Mouse (Mus musculus) lung, postnatal 0 days (tissue): ENCODE results near the gene Dst. TPM values are rescaled to one million over a fixed set of nuclear protein-coding genes. Genes with fewer than 3 reads are reported as not detected.
A peak's percentile ranks its signal among the peaks of the same experiment; 100 is the strongest.

Experiments
- ATAC-seq: fragments of 200-750 bp; cut with Nextera tagmentation; 2 replicates; pipeline ENCODE4 v1.8.0; 2017; ENCODE audit warnings: moderate library complexity
- DNase-seq: peaks from one replicate; pipeline ENCODE4 v3.0.0-alpha.2; 2016; ENCODE audit warnings: low spot score
- H3K27ac ChIP-seq: fragments of 300-500 bp; sonication (generic); 2 replicates; pipeline ENCODE4 v1.5.1; 2014; ENCODE audit warnings: antibody characterized with exemption, mild to moderate bottlenecking, low read length, mixed read lengths
- H3K27me3 ChIP-seq: fragments of 300-500 bp; sonication (generic); replicated peaks from 2 replicates; pipeline ENCODE4 v1.6.1; 2014; ENCODE audit warnings: low read length, mixed read lengths; ENCODE audit not compliant: insufficient read depth
- H3K36me3 ChIP-seq: fragments of 300-500 bp; sonication (generic); 2 replicates; pipeline ENCODE4 v1.6.1; 2014; ENCODE audit warnings: low read length, mixed read lengths; ENCODE audit not compliant: insufficient read depth
- H3K4me1 ChIP-seq: fragments of 300-500 bp; sonication (generic); 2 replicates; pipeline ENCODE4 v1.6.1; 2014; ENCODE audit warnings: antibody characterized with exemption, low read depth, low read length, mixed read lengths; ENCODE audit not compliant: insufficient read depth
- H3K4me2 ChIP-seq: fragments of 300-500 bp; sonication (generic); replicated peaks from 2 replicates; pipeline ENCODE4 v1.6.1; 2014; ENCODE audit warnings: low read depth, mild to moderate bottlenecking, low read length, moderate library complexity, mixed read lengths
- H3K4me3 ChIP-seq: fragments of 300-500 bp; sonication (generic); 2 replicates; pipeline ENCODE4 v1.5.1; 2014; ENCODE audit warnings: low read depth, low read length
- H3K9ac ChIP-seq: fragments of 300-500 bp; sonication (generic); replicated peaks from 2 replicates; pipeline ENCODE4 v1.6.1; 2014; ENCODE audit warnings: low read depth, mild to moderate bottlenecking
- H3K9me3 ChIP-seq: fragments of 300-500 bp; sonication (generic); 2 replicates; pipeline ENCODE4 v1.6.1; 2016; ENCODE audit warnings: low read length, mixed read lengths
- CTCF ChIP-seq: IDR thresholded peaks from 2 replicates; pipeline ENCODE4 v1.5.1; 2016; ENCODE audit warnings: antibody characterized with exemption, mild to moderate bottlenecking
- EP300 ChIP-seq: IDR thresholded peaks from 2 replicates; pipeline ENCODE4 v1.6.1; 2016; ENCODE audit warnings: antibody characterized with exemption, mild to moderate bottlenecking, control low read depth
- whole genome bisulfite sequencing: fragments of 180-500 bp; shearing (Covaris S2); extraction: QIAGEN DNeasy Blood & Tissue Kit; methylation state at CpG from one replicate; pipeline ENCODE4 v1.1.7; 2014; 5-methylcytosine and 5-hydroxymethylcytosine counted together
- polyA plus RNA-seq: library from polyadenylated mRNA; unstranded; fragments of >200 nt; fragmentation: Nextera tagmentation; extraction: Ambion mirVana; gene quantifications from 2 replicates; pipeline ENCODE4 v1.2.1, GENCODE M21; 2015

Dst gene
- polyA plus RNA-seq, 1 experiment from 2014 or later, result 18.1 TPM

GRCm38 (mm10) chr1:34227676-34228075, 319.7 kb downstream of the Dst start:
- Histone ChIP-seq H3K4me2 (no peak overlapping the region), H3K36me3 (no peaks in the 10 kb centered on the region), H3K9ac (no peak overlapping the region), H3K27ac (no peak overlapping the region), H3K27me3 (no peaks in the 10 kb centered on the region), H3K4me3 (no peak overlapping the region), H3K9me3 (no peaks in the 10 kb centered on the region), H3K4me1 (no peaks in the 10 kb centered on the region)
- peak; percentile 48 for DNase-seq
- 61% methylated on average over 8 of the region's 8 CpGs for WGBS
- ATAC-seq, result no peak
- TF ChIP-seq CTCF, result no peak

- Histone ChIP-seq H3K4me1 (no peaks in the 10 kb centered on the region), H3K27ac (no peak overlapping the region), H3K27me3 (no peaks in the 10 kb centered on the region), H3K9ac (no peak overlapping the region), H3K9me3 (no peaks in the 10 kb centered on the region), H3K4me2 (no peak overlapping the region), H3K4me3 (no peak overlapping the region), H3K36me3 (no peaks in the 10 kb centered on the region)
- DNase-seq, result no peak
- no peak for ATAC-seq
- TF ChIP-seq CTCF (no peak), EP300 (no peak)
- WGBS, result 77% methylated on average over 2 of the region's 2 CpGs
Observed at GRCm38 (mm10) chr1:34231041-34231440, 323.0 kb downstream of the Dst start.

GRCm38 (mm10) chr1:34236254-34236723, 328.3 kb downstream of the Dst start:
- ATAC-seq (peak; percentile 91), DNase-seq (peak; percentile 69)
- Histone ChIP-seq H3K4me2 (peak overlapping the region; percentile 82), H3K27ac (peak overlapping the region; percentile 54; the same call in 1 of the 2 replicates), H3K9me3 (no peaks in the 10 kb centered on the region), H3K4me1 (peaks cover 14% of the 10 kb centered on the region), H3K36me3 (no peaks in the 10 kb centered on the region), H3K4me3 (peak overlapping the region; percentile 53), H3K9ac (peak overlapping the region; percentile 34), H3K27me3 (no peaks in the 10 kb centered on the region)
- WGBS, result under 1% methylated on average over 28 of the region's 28 CpGs
- no peak for TF ChIP-seq EP300
- no peak for TF ChIP-seq CTCF

- peak; percentile 20; the same call in 1 of the 2 replicates for ATAC-seq
- peak overlapping the region; percentile 34 for H3K9ac ChIP-seq
- DNase-seq, result peak; percentile 31
- WGBS, result 9% methylated on average over 14 of the region's 14 CpGs
- no peaks in the 10 kb centered on the region for H3K36me3 ChIP-seq
- no peak overlapping the region for H3K27ac ChIP-seq
- H3K27me3 ChIP-seq, result no peaks in the 10 kb centered on the region
- peak overlapping the region; percentile 82 for H3K4me2 ChIP-seq
- TF ChIP-seq EP300 (no peak), CTCF (no peak)
- no peaks in the 10 kb centered on the region for H3K9me3 ChIP-seq
- H3K4me3 ChIP-seq, result peak overlapping the region; percentile 53
- H3K4me1 ChIP-seq, result peaks cover 14% of the 10 kb centered on the region
Observed at GRCm38 (mm10) chr1:34237211-34237610, 329.2 kb downstream of the Dst start.

GRCm38 (mm10) chr1:34237689-34238091, 329.7 kb downstream of the Dst start:
- H3K27me3 ChIP-seq, result no peaks in the 10 kb centered on the region
- no peaks in the 10 kb centered on the region for H3K36me3 ChIP-seq
- no peaks in the 10 kb centered on the region for H3K9me3 ChIP-seq
- ATAC-seq, result peak; percentile 15; the same call in 1 of the 2 replicates
- TF ChIP-seq CTCF (no peak), EP300 (no peak)
- H3K9ac ChIP-seq, result 0 out of 2 replicates have a peak overlapping the region, but pooled peaks have one; percentile 34
- 24% methylated on average over 12 of the region's 12 CpGs for WGBS
- H3K4me1 ChIP-seq, result peaks cover 14% of the 10 kb centered on the region
- peak; percentile 26 for DNase-seq
- H3K4me3 ChIP-seq, result peak overlapping the region; percentile 53
- H3K4me2 ChIP-seq, result peak overlapping the region; percentile 82
- H3K27ac ChIP-seq, result no peak overlapping the region

GRCm38 (mm10) chr1:34238231-34238630, 330.2 kb downstream of the Dst start:
- H3K27ac ChIP-seq, result no peak overlapping the region
- WGBS, result 87% methylated on average over 6 of the region's 6 CpGs
- peak overlapping the region; percentile 53 for H3K4me3 ChIP-seq
- H3K4me2 ChIP-seq, result peak overlapping the region; percentile 82
- peaks cover 14% of the 10 kb centered on the region for H3K4me1 ChIP-seq
- ATAC-seq, result no peak
- H3K36me3 ChIP-seq, result peaks cover 2% of the 10 kb centered on the region; the same call in 1 of the 2 replicates
- H3K9me3 ChIP-seq, result no peaks in the 10 kb centered on the region
- H3K27me3 ChIP-seq, result no peaks in the 10 kb centered on the region
- H3K9ac ChIP-seq, result no peak overlapping the region
- DNase-seq, result no peak
- TF ChIP-seq CTCF (no peak), EP300 (no peak)

- Histone ChIP-seq H3K27ac (no peak overlapping the region), H3K9me3 (no peaks in the 10 kb centered on the region), H3K27me3 (no peaks in the 10 kb centered on the region), H3K4me3 (no peak overlapping the region), H3K36me3 (peaks cover 15% of the 10 kb centered on the region), H3K4me2 (no peak overlapping the region), H3K9ac (no peak overlapping the region), H3K4me1 (no peaks in the 10 kb centered on the region)
- DNase-seq, result no peak
- ATAC-seq, result no peak
- TF ChIP-seq CTCF, result no peak
- no peak for TF ChIP-seq EP300
- WGBS, result 67% methylated on average over 10 of the region's 10 CpGs
Observed at GRCm38 (mm10) chr1:34244678-34245077, 336.7 kb downstream of the Dst start.
